10 mouse cellular contexts compared by ENCODE assay signal in the genomic region with DNA sequence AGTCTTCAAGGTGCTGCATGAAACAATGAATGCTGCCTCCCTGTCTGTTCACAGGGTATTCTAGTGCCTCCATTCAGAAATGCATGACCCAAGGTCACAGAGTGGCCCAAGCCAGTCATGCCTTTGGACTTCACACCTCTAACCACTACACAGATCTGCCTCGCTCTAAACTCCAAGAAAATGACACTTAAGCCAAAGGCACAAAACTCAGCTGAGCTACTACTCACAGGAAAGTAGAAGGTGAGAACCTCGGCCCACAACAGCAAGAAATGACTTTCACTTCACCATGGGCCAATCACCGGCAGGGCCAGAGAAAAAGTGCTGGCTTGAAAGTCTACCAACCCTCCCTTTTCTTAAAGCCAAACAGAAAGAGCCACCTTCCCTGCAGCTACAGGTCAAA. TPM values are rescaled to one million over a fixed set of nuclear protein-coding genes. Genes with fewer than 3 reads are reported as not detected.
DNase-seq lines count a peak whose midpoint lies in the region; ATAC-seq lines count a peak whose summit lies in the region.
"Had no signal": no experiment of that assay in that cellular context is flagged by ENCODE, and none has a peak within 500 bp of the region (broad histone marks: within the 10 kb centered on the region; RNA-seq: fewer than 3 reads in every experiment).

No protein-coding gene starts in this region.

- H3K27me3 ChIP-seq in forebrain, embryonic 12.5 days: no peaks in the 10 kb centered on the region
- no peaks in the 10 kb centered on the region for H3K27me3 ChIP-seq in forebrain, embryonic 13.5 days
- H3K27me3 ChIP-seq in kidney, embryonic 15.5 days: no peaks in the 10 kb centered on the region
- no peaks in the 10 kb centered on the region for H3K27me3 ChIP-seq in kidney, embryonic 14.5 days (ENCODE audit: control insufficient read depth, insufficient read depth, low read length)
- H3K27me3 ChIP-seq in embryonic facial prominence, embryonic 10.5 days (replicated peaks; ENCODE audit: low read depth, poor library complexity, severe bottlenecking): no peaks in the 10 kb centered on the region

- no peak for DNase-seq in embryonic facial prominence, embryonic 10.5 days (ENCODE audit: low spot score)
- DNase-seq in urinary bladder, postnatal 10 days (ENCODE audit: low spot score): no peak
- DNase-seq in MN1 (ENCODE audit: low spot score): no peak

- H3K9ac ChIP-seq in forebrain, embryonic 12.5 days: no peak overlapping the region
- H3K9ac ChIP-seq in forebrain, embryonic 13.5 days: no peak overlapping the region
- no peak overlapping the region for H3K9ac ChIP-seq in kidney, embryonic 15.5 days
- H3K9ac ChIP-seq in kidney, embryonic 14.5 days (ENCODE audit: low read depth, low read length): no peak overlapping the region
- H3K9ac ChIP-seq: hindbrain, embryonic 14.5 days had no signal

- no peak overlapping the region for H3K4me3 ChIP-seq in forebrain, embryonic 12.5 days (replicated peaks)
- no peak overlapping the region for H3K4me3 ChIP-seq in forebrain, embryonic 13.5 days
- no peak overlapping the region for H3K4me3 ChIP-seq in kidney, embryonic 15.5 days (replicated peaks)
- no peak overlapping the region for H3K4me3 ChIP-seq in kidney, embryonic 14.5 days (ENCODE audit: low read length)
- no peak overlapping the region for H3K4me3 ChIP-seq in embryonic facial prominence, embryonic 10.5 days

- ATAC-seq in forebrain, embryonic 12.5 days (ENCODE audit: low FRiP score): no peak
- no peak for ATAC-seq in forebrain, embryonic 13.5 days
- ATAC-seq in kidney, embryonic 15.5 days (replicated peaks; ENCODE audit: low FRiP score): no peak
- no peak for ATAC-seq in kidney, embryonic 14.5 days (ENCODE audit: low FRiP score, low TSS enrichment)
- peak; percentile 36 for ATAC-seq in megakaryocyte, adult 5-6 weeks (ENCODE audit: poor library complexity, severe bottlenecking)
- ATAC-seq: forebrain, embryonic 16.5 days had no signal

- peaks cover 48% of the 10 kb centered on the region for H3K4me1 ChIP-seq in forebrain, embryonic 12.5 days
- peaks cover 48% of the 10 kb centered on the region for H3K4me1 ChIP-seq in forebrain, embryonic 13.5 days
- H3K4me1 ChIP-seq in kidney, embryonic 15.5 days: peaks cover 81% of the 10 kb centered on the region
- H3K4me1 ChIP-seq in kidney, embryonic 14.5 days (ENCODE audit: control insufficient read depth, insufficient read depth, low read length): peaks cover 45% of the 10 kb centered on the region
- H3K4me1 ChIP-seq in embryonic facial prominence, embryonic 10.5 days: peaks cover 70% of the 10 kb centered on the region

- H3K4me2 ChIP-seq in forebrain, embryonic 12.5 days: no peak overlapping the region
- H3K4me2 ChIP-seq in forebrain, embryonic 13.5 days: no peak overlapping the region
- H3K4me2 ChIP-seq in kidney, embryonic 15.5 days: no peak overlapping the region
- no peak overlapping the region for H3K4me2 ChIP-seq in kidney, embryonic 14.5 days (replicated peaks; ENCODE audit: low read depth, low read length)
- H3K4me2 ChIP-seq: hindbrain, embryonic 14.5 days had no signal

- H3K36me3 ChIP-seq in forebrain, embryonic 12.5 days (replicated peaks): peaks cover 15% of the 10 kb centered on the region
- H3K36me3 ChIP-seq in forebrain, embryonic 13.5 days (ENCODE audit: poor library complexity, severe bottlenecking): peaks cover 11% of the 10 kb centered on the region
- peaks cover 18% of the 10 kb centered on the region for H3K36me3 ChIP-seq in kidney, embryonic 15.5 days
- H3K36me3 ChIP-seq in kidney, embryonic 14.5 days (ENCODE audit: control insufficient read depth, insufficient read depth, low read length): peaks cover 5% of the 10 kb centered on the region
- peaks cover 44% of the 10 kb centered on the region for H3K36me3 ChIP-seq in embryonic facial prominence, embryonic 10.5 days (replicated peaks)

- 0 out of 2 replicates have a peak overlapping the region, but pooled peaks have one; percentile 21 for H3K27ac ChIP-seq in forebrain, embryonic 12.5 days
- no peak overlapping the region for H3K27ac ChIP-seq in forebrain, embryonic 13.5 days
- peak overlapping the region; percentile 38; the same call in 1 of the 2 replicates for H3K27ac ChIP-seq in kidney, embryonic 15.5 days
- no peak overlapping the region for H3K27ac ChIP-seq in kidney, embryonic 14.5 days (ENCODE audit: low read depth, low read length)
- peak overlapping the region; percentile 59 for H3K27ac ChIP-seq in embryonic facial prominence, embryonic 10.5 days (replicated peaks)

- H3K9me3 ChIP-seq in forebrain, embryonic 12.5 days: no peaks in the 10 kb centered on the region
- H3K9me3 ChIP-seq in forebrain, embryonic 13.5 days (replicated peaks): no peaks in the 10 kb centered on the region
- no peaks in the 10 kb centered on the region for H3K9me3 ChIP-seq in kidney, embryonic 15.5 days (replicated peaks)
- H3K9me3 ChIP-seq in kidney, embryonic 14.5 days (ENCODE audit: control insufficient read depth, low read length): no peaks in the 10 kb centered on the region
- H3K9me3 ChIP-seq in embryonic facial prominence, embryonic 10.5 days: no peaks in the 10 kb centered on the region

- WGBS in forebrain, embryonic 12.5 days: 64% methylated on average over 3 of the region's 3 CpGs
- WGBS in forebrain, embryonic 13.5 days: 65% methylated on average over 3 of the region's 3 CpGs
- 68% methylated on average over 3 of the region's 3 CpGs for WGBS in kidney, embryonic 15.5 days
- 69% methylated on average over 3 of the region's 3 CpGs for WGBS in kidney, embryonic 14.5 days
- 67% methylated on average over 3 of the region's 3 CpGs for WGBS in embryonic facial prominence, embryonic 10.5 days

RNA-seq across cellular contexts. Expression of a gene that starts 14.6 kb away (rescaled TPM):
- polyA plus RNA-seq in forebrain, embryonic 12.5 days (2016; fragmentation: Nextera tagmentation; extraction: Ambion mirVana): 12.3 and 14.2 TPM in 2 replicates
- polyA plus RNA-seq in forebrain, embryonic 13.5 days (2015; fragmentation: Nextera tagmentation; extraction: Ambion mirVana): 11.3 and 12.0 TPM in 2 replicates
- 14.7 and 16.9 TPM in 2 replicates for polyA plus RNA-seq in kidney, embryonic 15.5 days (2015; fragmentation: Nextera tagmentation; extraction: Ambion mirVana)
- polyA plus RNA-seq in kidney, embryonic 14.5 days (2014; fragmentation: Nextera tagmentation; extraction: Ambion mirVana): 24.0 and 24.5 TPM in 2 replicates
- 8.5 and 10.7 TPM in 2 replicates for polyA plus RNA-seq in embryonic facial prominence, embryonic 10.5 days (2016; fragmentation: Nextera tagmentation; extraction: Ambion mirVana)
- 41.5 and 42.9 TPM in 2 replicates for total RNA-seq in megakaryocyte, adult 5-6 weeks (2015)
- total RNA-seq in megakaryocyte, adult 5-6 weeks (2017): 12.4 and 13.3 TPM in 2 replicates

RNA-seq across cellular contexts. Expression of a gene that starts 41.8 kb away (rescaled TPM):
- 96.4 and 96.9 TPM in 2 replicates for polyA plus RNA-seq in forebrain, embryonic 12.5 days (2016; fragmentation: Nextera tagmentation; extraction: Ambion mirVana)
- polyA plus RNA-seq in forebrain, embryonic 13.5 days (2015; fragmentation: Nextera tagmentation; extraction: Ambion mirVana): 90.3 and 93.2 TPM in 2 replicates
- 66.2 and 68.8 TPM in 2 replicates for polyA plus RNA-seq in kidney, embryonic 15.5 days (2015; fragmentation: Nextera tagmentation; extraction: Ambion mirVana)
- polyA plus RNA-seq in kidney, embryonic 14.5 days (2014; fragmentation: Nextera tagmentation; extraction: Ambion mirVana): 63.4 and 73.8 TPM in 2 replicates
- 99.6 and 100 TPM in 2 replicates for polyA plus RNA-seq in embryonic facial prominence, embryonic 10.5 days (2016; fragmentation: Nextera tagmentation; extraction: Ambion mirVana)
- 32.6 and 34.2 TPM in 2 replicates for total RNA-seq in megakaryocyte, adult 5-6 weeks (2015)
- total RNA-seq in megakaryocyte, adult 5-6 weeks (2017): 11.7 and 18.3 TPM in 2 replicates

Comparison
In these comparisons a context has a peak if more than half of its experiments do, and no peak if none do; other contexts are left out.
1. H3K27ac ChIP-seq: peak in forebrain, embryonic 12.5 days (single experiment), kidney, embryonic 15.5 days (single experiment) and embryonic facial prominence, embryonic 10.5 days (single experiment); none in forebrain, embryonic 13.5 days (single experiment) and kidney, embryonic 14.5 days (single experiment).